Mouse (Mus musculus) liver, adult 2 months (tissue): Measurements from ENCODE around the gene Ctdsp2. TPM values are rescaled to one million over a fixed set of nuclear protein-coding genes. Genes with fewer than 3 reads are reported as not detected.

Experiments
- DNase-seq: peaks from one replicate; pipeline ENCODE4 v3.0.0-alpha.2; 2011; ENCODE audit warnings: low read depth, low spot score; ENCODE audit errors: extremely low read depth
- H3K27ac ChIP-seq: fragments of 200-500 bp; replicated peaks from 2 replicates; pipeline ENCODE4 v1.5.1; 2012; ENCODE audit warnings: low read depth, mild to moderate bottlenecking, control low read depth, inconsistent platforms, low read length; ENCODE audit not compliant: insufficient read depth
- H3K27me3 ChIP-seq: fragments of 200-500 bp; 2 replicates; pipeline ENCODE4 v1.6.1; 2012; ENCODE audit warnings: mild to moderate bottlenecking, moderate library complexity, low read length, inconsistent platforms; ENCODE audit not compliant: control insufficient read depth, insufficient read depth
- H3K36me3 ChIP-seq: fragments of 200-500 bp; 2 replicates; pipeline ENCODE4 v1.6.1; 2012; ENCODE audit warnings: low read length, inconsistent platforms; ENCODE audit not compliant: control insufficient read depth, insufficient read depth
- H3K4me1 ChIP-seq: fragments of 200-500 bp; 2 replicates; pipeline ENCODE4 v1.6.1; 2011; ENCODE audit warnings: low read length; ENCODE audit not compliant: control insufficient read depth, insufficient read depth
- H3K4me3 ChIP-seq: fragments of 200-500 bp; 2 replicates; pipeline ENCODE4 v1.5.1; 2011; ENCODE audit warnings: low read depth, mild to moderate bottlenecking, control low read depth, low read length, moderate library complexity; ENCODE audit not compliant: insufficient read depth
- H3K79me2 ChIP-seq: fragments of 200-500 bp; 2 replicates; pipeline ENCODE4 v1.6.1; 2012; ENCODE audit warnings: inconsistent platforms, mild to moderate bottlenecking, low read length, moderate library complexity; ENCODE audit not compliant: control insufficient read depth, insufficient read depth
- H3K9ac ChIP-seq: fragments of 200-500 bp; 2 replicates; pipeline ENCODE4 v1.6.1; 2012; ENCODE audit warnings: low read depth, mild to moderate bottlenecking, control low read depth, inconsistent platforms, low read length
- CTCF ChIP-seq: fragments of 200-500 bp; IDR thresholded peaks from 2 replicates; pipeline ENCODE4 v1.5.1; 2011; ENCODE audit warnings: low read depth, low read length, control low read depth
- POLR2A ChIP-seq: fragments of 200-500 bp; IDR thresholded peaks from 2 replicates; pipeline ENCODE4 v1.6.1; 2011; ENCODE audit warnings: low read length, control low read depth; ENCODE audit not compliant: insufficient read depth; ENCODE audit errors: extremely low read depth
- WGBS: fragments of 180-500 bp; shearing (Covaris S2); methylation state at CpG from one replicate; pipeline ENCODE4 v1.1.7; 2018; 5-methylcytosine and 5-hydroxymethylcytosine counted together
- polyA plus RNA-seq: library from polyadenylated mRNA; depleted of rRNA; stranded (reverse); fragments of >200 nt; gene quantifications from 2 replicates; pipeline ENCODE4 v1.2.3, GENCODE M21; 2012
- total RNA-seq: library from RNA; depleted of rRNA; stranded (reverse); fragments of >200 nt; gene quantifications from 2 replicates; pipeline ENCODE4 v1.2.3, GENCODE M21; 2014

The Ctdsp2 gene
- total and polyA plus RNA-seq, 2 experiments = 18.4 to 29.3 TPM

DNA sequence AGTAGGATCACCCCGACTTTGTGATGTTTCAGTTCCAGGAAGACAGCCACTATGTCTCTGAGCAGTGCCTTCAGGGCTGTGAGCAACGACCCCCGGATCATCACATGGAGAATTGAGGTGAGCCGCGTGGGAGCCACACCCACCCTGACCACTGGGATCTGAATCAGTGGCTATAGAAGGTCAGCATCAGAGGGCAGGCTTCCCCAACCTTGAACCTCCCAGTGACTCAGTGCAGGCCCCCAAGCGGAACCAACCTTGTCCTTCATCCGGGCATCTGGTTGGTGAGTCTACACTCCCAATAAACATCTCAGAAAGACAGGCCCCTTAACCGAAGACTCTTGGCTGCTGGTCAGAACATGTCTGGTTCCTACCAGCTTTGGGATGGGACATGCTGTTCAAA is 24.8 kb downstream of the Ctdsp2 start:
- TF ChIP-seq CTCF (no peak), POLR2A (no peak)
- WGBS = 86% methylated on average over 8 of the region's 8 CpGs

DNA sequence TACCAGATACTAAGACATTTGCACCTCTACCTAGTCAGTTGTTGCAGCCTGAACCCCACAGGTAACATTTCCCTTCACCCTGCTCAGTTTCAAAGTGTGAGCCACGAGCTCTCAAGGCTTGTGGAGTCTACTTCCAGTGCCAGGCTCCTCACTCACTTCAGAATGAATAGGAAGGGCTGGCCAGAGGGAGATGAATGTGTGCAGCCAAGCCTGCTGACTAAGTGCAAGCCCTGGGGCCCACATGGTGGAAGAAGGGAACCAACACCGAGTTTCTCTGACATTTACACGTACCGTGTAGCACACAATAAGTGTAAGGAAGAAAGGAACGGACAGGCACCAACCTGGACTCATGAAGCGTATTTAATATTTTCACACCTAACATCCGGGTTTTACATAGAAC is 25.3 kb downstream of the Ctdsp2 start:
- no peak overlapping the region for H3K4me3 ChIP-seq

More for the DNA sequence above, 24.8 kb downstream of the Ctdsp2 start:
- Histone ChIP-seq H3K4me3 (no peak overlapping the region), H3K27ac (no peak overlapping the region), H3K9ac (no peak overlapping the region), H3K36me3 (0 out of 2 replicates have a peak, but pooled peaks cover 2% of the 10 kb centered on the region), H3K4me1 (peaks cover 3% of the 10 kb centered on the region; the same call in 1 of the 2 replicates), H3K79me2 (no peaks in the 10 kb centered on the region), H3K27me3 (no peaks in the 10 kb centered on the region)
- no peak for DNase-seq

DNA sequence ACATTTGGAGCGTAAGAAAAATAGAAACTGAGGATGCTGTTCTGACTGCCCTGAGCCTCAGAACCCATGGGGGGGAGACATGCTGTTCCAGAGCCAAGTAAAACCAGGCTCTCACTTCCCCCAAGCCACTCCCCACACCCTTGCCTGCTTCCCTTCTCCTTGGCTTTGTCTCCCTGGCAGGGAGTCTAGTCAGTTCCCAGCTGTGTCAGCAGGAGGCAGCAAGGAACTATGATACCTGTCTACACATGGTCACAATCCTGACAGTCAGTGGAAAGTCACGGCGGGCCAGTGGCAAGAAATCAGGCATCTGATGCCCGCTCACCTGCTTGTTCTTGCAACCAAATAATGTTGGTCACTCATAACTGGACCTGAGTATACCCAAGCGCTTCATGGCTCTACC is 38.0 kb downstream of the Ctdsp2 start:
- WGBS = 57% methylated on average over 5 of the region's 5 CpGs
- DNase-seq = no peak
- Histone ChIP-seq H3K4me1 (no peaks in the 10 kb centered on the region), H3K79me2 (no peaks in the 10 kb centered on the region), H3K27ac (no peak overlapping the region), H3K36me3 (no peaks in the 10 kb centered on the region), H3K4me3 (no peak overlapping the region), H3K27me3 (no peaks in the 10 kb centered on the region), H3K9ac (no peak overlapping the region)
- TF ChIP-seq CTCF (peak; percentile 23; the same call in 1 of the 2 replicates), POLR2A (no peak)

More for the DNA sequence above, 25.3 kb downstream of the Ctdsp2 start:
- 90% methylated on average over 7 of the region's 7 CpGs for WGBS
- no peaks in the 10 kb centered on the region for H3K36me3 ChIP-seq
- no peaks in the 10 kb centered on the region for H3K79me2 ChIP-seq
- H3K9ac ChIP-seq = no peak overlapping the region
- H3K27ac ChIP-seq = no peak overlapping the region
- no peak for TF ChIP-seq POLR2A
- no peak for TF ChIP-seq CTCF
- H3K4me1 ChIP-seq = peaks cover 3% of the 10 kb centered on the region; the same call in 1 of the 2 replicates
- no peaks in the 10 kb centered on the region for H3K27me3 ChIP-seq
- no peak for DNase-seq

DNA sequence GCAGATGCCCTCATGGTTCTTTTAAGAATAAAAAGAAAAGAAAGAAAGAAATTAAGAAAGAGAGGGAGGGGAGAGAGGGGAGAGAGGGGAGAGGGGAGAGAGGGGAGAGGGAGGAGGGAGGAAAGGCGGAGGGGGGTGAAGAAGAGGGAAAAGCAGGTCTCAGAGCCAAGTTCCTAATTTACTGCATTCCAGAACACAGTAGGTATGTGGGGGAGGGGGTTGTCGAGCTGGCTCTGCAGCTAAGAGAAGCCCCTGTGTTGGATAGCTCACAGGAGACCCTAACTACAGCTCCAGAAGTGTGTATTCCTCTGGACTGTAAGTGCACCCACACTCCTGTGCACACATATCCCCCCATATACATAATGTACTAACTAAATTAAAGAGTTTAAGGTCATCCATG is 38.6 kb downstream of the Ctdsp2 start:
- 49% methylated on average over 2 of the region's 2 CpGs for WGBS
- H3K9ac ChIP-seq = no peak overlapping the region
- no peaks in the 10 kb centered on the region for H3K79me2 ChIP-seq

DNA sequence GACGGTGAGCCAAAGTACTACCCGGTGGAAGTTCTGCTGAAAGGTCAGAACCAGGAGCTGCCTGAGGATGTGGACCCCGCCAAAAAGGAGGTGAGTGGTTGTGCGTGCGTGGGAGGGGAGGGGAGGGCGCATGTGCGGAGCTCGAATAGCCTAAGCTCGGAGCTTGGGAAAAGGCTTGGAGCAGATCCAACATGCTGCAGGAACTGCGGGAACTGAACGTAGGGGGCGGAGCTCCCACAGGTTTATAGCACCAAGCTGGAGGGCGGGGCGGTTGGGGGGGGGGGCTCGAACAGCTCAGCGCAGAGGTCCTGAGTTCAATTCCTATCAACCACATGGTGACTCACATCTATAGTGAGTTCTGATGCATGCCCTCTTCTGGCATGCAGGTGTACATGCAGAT is 39.9 kb downstream of the Ctdsp2 start:
- Histone ChIP-seq H3K4me1 (no peaks in the 10 kb centered on the region), H3K36me3 (peaks cover 4% of the 10 kb centered on the region; the same call in 1 of the 2 replicates), H3K27me3 (no peaks in the 10 kb centered on the region), H3K9ac (no peak overlapping the region), H3K27ac (no peak overlapping the region), H3K4me3 (no peak overlapping the region), H3K79me2 (no peaks in the 10 kb centered on the region)
- no peak for DNase-seq
- WGBS = 88% methylated on average over 16 of the region's 16 CpGs
- no peak for TF ChIP-seq CTCF
- no peak for TF ChIP-seq POLR2A

More for the DNA sequence above, 38.6 kb downstream of the Ctdsp2 start:
- Histone ChIP-seq H3K4me1 (no peaks in the 10 kb centered on the region), H3K4me3 (no peak overlapping the region), H3K36me3 (no peaks in the 10 kb centered on the region), H3K27me3 (no peaks in the 10 kb centered on the region), H3K27ac (no peak overlapping the region)
- no peak for TF ChIP-seq POLR2A
- TF ChIP-seq CTCF = no peak
- DNase-seq = no peak

DNA sequence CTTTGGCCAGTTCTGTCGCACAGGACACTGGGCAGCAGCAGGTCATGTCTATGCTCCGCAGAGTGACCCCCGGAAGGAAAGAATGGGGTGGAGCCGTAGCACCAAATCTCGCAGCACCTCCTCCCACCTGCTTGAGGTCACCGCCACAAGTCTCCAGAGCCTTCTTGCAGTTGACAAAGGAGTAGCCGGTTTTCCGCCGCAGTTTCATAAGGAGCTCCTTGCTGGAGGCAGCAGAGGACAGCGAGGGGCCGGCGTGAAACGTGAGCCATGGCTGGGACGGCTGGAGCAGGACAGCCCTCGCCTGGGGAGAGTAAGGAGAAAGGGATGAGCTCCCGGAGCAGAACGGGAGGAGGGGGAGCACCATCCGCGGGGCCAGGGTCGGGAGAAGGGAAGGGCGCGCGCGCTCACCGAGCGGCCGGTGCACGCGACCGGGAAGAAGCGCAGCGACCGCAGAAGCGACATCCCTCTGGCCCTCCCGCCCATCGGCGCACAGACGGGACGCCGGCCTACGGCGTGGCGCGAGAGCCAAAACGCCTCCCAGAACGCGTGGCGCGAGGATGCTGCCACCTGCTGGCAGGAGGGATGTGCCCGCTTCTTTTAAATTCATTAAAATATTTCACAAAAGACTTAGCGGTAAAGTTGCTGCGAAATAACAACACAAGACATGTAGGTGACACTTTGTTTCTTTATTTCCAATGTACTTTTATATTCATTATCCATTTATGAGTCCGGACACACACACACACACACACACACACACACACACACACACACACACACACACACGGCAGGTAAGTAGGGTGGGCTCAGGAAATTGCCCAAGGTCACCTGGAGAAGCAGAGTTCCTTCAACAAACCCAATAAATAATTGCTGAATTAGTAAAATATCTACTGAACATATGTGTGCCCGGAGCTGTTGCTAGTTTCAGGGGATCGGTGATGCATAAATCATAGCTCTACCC is 52.1 kb downstream of the Ctdsp2 start, which contains the start of gene Tsfm:
Tsfm (minus strand) TSS at position 505 of the 961 bp plus-strand sequence.
- H3K9ac ChIP-seq = peak within 1 kb of the TSS; percentile 82
- peak; percentile 96 for TF ChIP-seq CTCF
- TF ChIP-seq POLR2A = peak; percentile 45; the same call in 1 of the 2 replicates
- peak; percentile 77 for DNase-seq
- H3K4me1 ChIP-seq = no peaks in the 10 kb centered on the region
- H3K4me3 ChIP-seq = peak within 1 kb of the TSS; percentile 83
- H3K79me2 ChIP-seq = no peaks in the 10 kb centered on the region
- 5% methylated on average over 56 of the region's 56 CpGs for WGBS
- H3K27me3 ChIP-seq = no peaks in the 10 kb centered on the region
- H3K27ac ChIP-seq = peak within 1 kb of the TSS; percentile 42
- H3K36me3 ChIP-seq = peaks cover 11% of the 10 kb centered on the region
